Mouse (Mus musculus): ENCODE measurements around the gene Bcl10. TPM values are rescaled to one million over a fixed set of nuclear protein-coding genes. Genes with fewer than 3 reads are reported as not detected.

Gene Bcl10
- polyA plus RNA-seq, 1 experiment from 2014 or later: 42.4 TPM

DNA sequence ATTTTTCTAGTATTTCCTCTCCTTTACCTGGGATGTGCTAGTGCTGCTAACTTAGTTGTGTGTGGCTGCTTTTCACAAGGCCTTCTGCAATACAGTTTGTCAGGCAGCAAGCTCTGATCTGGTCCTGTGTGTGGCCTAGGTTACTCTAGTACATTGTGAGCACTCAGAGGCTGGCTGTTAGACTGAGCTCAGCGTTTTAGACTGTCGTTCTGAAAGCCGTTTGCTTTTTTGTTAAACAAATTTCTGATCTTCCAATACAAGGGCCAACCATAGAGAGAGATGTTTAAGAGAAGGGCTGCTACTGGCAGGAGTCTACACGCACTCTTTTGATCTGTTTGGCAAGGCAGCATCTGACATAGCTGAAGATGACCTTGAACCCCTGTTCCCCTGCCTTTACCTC, 17.4 kb downstream of the Bcl10 start:
- ATAC-seq (replicated peaks): no peak
- H3K4me2 ChIP-seq (replicated peaks): no peak overlapping the region

DNA sequence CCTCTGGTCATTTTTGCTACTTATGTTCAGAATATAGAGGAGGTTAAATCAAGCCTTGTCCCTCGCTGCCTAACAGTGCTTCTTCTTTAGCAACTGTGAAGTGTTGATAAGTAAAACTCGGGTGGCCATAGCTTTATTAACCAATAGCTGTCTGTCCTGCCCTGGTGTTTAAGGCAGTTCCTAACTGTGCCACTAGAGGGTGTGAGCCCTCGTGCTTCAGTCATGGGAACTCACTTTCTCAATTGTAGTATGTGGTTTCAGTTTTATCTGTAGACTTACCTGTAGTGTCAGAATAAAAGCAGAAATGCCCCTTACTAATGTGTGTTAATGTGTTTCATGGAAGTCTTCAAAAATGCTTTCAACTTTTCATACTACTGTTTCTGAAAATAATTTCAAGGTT, 19.4 kb downstream of the Bcl10 start:
- H3K9me3 ChIP-seq: no peaks in the 10 kb centered on the region
- WGBS: 13% methylated on average over 3 of the region's 3 CpGs
- no peak overlapping the region for H3K27ac ChIP-seq (replicated peaks)
- H3K4me1 ChIP-seq: peaks cover 32% of the 10 kb centered on the region
- peaks cover 33% of the 10 kb centered on the region for H3K36me3 ChIP-seq
- no peak overlapping the region for H3K9ac ChIP-seq (replicated peaks)
- ATAC-seq (replicated peaks): no peak
- H3K4me2 ChIP-seq (replicated peaks): no peak overlapping the region
- no peak overlapping the region for H3K4me3 ChIP-seq
- no peaks in the 10 kb centered on the region for H3K27me3 ChIP-seq

More for the DNA sequence above, 17.4 kb downstream of the Bcl10 start:
- WGBS: 77% methylated on average over 4 of the region's 4 CpGs
- peaks cover 24% of the 10 kb centered on the region for H3K36me3 ChIP-seq
- H3K27me3 ChIP-seq: no peaks in the 10 kb centered on the region
- H3K4me1 ChIP-seq: peaks cover 32% of the 10 kb centered on the region
- H3K9me3 ChIP-seq: no peaks in the 10 kb centered on the region
- H3K4me3 ChIP-seq: no peak overlapping the region
- no peak overlapping the region for H3K27ac ChIP-seq (replicated peaks)
- 0 out of 2 replicates have a peak overlapping the region, but pooled peaks have one; percentile 7 for H3K9ac ChIP-seq (replicated peaks)

- Histone ChIP-seq H3K9me3 (no peaks in the 10 kb centered on the region), H3K36me3 (peaks cover 33% of the 10 kb centered on the region), H3K4me3 (no peak overlapping the region), H3K27me3 (peaks cover 4% of the 10 kb centered on the region; the same call in 1 of the 2 replicates), H3K4me2 (replicated peaks) (no peak overlapping the region), H3K4me1 (peaks cover 20% of the 10 kb centered on the region), H3K27ac (replicated peaks) (no peak overlapping the region), H3K9ac (replicated peaks) (no peak overlapping the region)
- no peak for ATAC-seq (replicated peaks)
- WGBS: 84% methylated on average over 7 of the region's 7 CpGs
Measured at GRCm38 (mm10) chr3:145944348-145944747, 21.7 kb downstream of the Bcl10 start.

DNA sequence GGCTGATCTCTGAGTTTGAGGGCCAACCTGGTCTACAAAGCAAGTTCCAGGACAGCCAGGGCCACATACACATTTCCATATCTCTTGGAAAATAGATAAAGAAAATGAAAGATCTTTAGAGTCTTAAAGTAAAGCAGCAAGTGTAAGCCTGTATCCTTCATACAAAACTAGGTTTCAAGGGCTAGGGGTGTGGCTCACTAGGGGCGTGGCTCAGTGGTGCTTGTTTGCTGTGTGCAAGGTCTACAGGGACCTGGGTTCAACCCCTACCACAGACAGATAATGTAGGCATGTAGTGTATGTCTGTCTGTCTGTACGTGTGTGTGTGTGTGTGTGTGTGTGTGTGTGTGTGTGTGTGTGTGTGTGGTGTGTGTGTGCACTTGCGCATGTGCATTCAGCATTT, 23.3 kb downstream of the Bcl10 start:
- Histone ChIP-seq H3K4me2 (replicated peaks) (no peak overlapping the region), H3K36me3 (peaks cover 28% of the 10 kb centered on the region), H3K9ac (replicated peaks) (no peak overlapping the region), H3K9me3 (no peaks in the 10 kb centered on the region), H3K27ac (replicated peaks) (no peak overlapping the region), H3K4me3 (no peak overlapping the region), H3K27me3 (peaks cover 4% of the 10 kb centered on the region; the same call in 1 of the 2 replicates), H3K4me1 (peaks cover 16% of the 10 kb centered on the region)
- no peak for ATAC-seq (replicated peaks)
- 92% methylated on average over 3 of the region's 3 CpGs for WGBS

GRCm38 (mm10) chr3:145946654-145947053, 24.1 kb downstream of the Bcl10 start:
- no peak overlapping the region for H3K9ac ChIP-seq (replicated peaks)
- no peak overlapping the region for H3K4me3 ChIP-seq
- no peak for ATAC-seq (replicated peaks)
- H3K9me3 ChIP-seq: no peaks in the 10 kb centered on the region
- no peak overlapping the region for H3K4me2 ChIP-seq (replicated peaks)
- WGBS: 65% methylated on average over 2 of the region's 2 CpGs
- peaks cover 4% of the 10 kb centered on the region; the same call in 1 of the 2 replicates for H3K27me3 ChIP-seq
- H3K36me3 ChIP-seq: peaks cover 23% of the 10 kb centered on the region
- H3K4me1 ChIP-seq: peaks cover 13% of the 10 kb centered on the region
- H3K27ac ChIP-seq (replicated peaks): no peak overlapping the region

DNA sequence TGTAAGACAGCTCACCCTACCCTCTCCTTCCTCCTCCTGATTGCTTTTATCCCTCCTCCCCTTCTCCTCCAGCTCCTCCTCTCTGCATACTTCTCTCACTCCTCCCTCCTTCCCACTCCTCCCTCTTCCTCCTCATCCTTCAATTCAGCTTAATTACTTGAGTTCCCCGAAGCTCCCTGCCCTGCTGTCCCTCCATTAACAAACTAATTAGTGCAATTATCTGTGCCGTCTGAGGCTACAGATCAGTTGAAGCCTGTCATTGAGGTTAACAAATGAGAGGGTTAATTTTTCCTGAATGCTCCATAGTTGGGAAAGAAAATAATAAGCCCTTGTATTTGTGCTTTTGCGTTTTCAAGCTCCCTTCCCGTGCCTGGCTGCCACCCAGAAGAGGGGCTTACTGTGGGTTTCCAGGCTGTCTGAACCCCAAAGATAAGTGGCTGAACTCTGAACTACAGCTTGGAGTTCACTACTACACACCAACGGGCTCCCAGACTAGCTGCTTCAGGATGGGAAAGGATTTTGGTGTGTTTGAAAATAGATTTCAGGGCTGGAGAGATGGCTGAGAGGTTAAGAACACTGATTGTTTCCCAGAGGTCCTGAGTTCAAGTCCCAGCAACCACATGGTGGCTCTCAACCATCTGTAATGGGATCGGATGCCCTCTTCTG, 25.1 kb downstream of the Bcl10 start:
- WGBS: 17% methylated on average over 6 of the region's 6 CpGs
- Histone ChIP-seq H3K4me2 (replicated peaks) (no peak overlapping the region), H3K27ac (replicated peaks) (no peak overlapping the region), H3K9ac (replicated peaks) (no peak overlapping the region), H3K9me3 (no peaks in the 10 kb centered on the region), H3K4me3 (no peak overlapping the region), H3K27me3 (peaks cover 4% of the 10 kb centered on the region; the same call in 1 of the 2 replicates), H3K36me3 (peaks cover 22% of the 10 kb centered on the region), H3K4me1 (peaks cover 10% of the 10 kb centered on the region)
- peak; percentile 74 for ATAC-seq (replicated peaks)

DNA sequence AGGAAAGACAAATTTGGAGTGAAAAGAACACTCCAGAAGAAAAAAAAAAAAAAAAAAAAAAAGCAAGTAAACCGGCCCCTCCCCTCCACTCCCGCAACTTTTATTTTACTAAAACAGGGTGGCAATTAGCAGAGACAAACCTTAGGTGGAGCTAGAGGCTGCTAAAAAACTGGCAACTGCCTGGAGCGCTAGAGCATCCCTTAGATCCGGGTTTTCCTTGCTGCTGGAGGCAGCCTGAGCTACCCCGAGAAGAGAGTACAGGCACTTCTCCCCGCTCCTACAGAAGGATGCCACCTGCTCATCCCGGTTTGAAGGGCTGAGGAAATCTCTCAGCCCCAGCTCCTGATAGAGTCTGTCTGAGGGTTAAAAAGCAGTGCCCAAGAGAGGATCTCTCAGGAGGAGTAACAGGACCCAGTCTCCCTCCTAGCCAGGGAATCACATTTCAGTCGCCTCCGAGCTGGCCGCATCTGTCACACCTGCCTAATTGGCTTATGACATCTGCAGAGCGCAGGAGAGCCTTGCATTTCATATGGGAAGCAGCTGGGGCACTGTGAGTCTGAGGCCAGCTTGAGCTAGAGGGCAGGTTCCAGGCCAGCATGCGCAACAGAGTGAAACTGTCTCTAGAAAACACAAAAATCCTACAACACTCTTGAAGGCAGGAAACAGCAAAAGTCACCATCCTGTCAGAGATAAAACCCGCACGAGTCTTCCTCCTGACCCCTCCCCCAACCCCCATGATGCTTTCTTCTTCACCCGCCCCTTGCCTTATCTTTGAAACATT, 27.6 kb downstream of the Bcl10 start:
- Histone ChIP-seq H3K4me1 (peaks cover 10% of the 10 kb centered on the region), H3K4me3 (peak overlapping the region; percentile 15; the same call in 1 of the 2 replicates), H3K9ac (replicated peaks) (0 out of 2 replicates have a peak overlapping the region, but pooled peaks have one; percentile 13), H3K4me2 (replicated peaks) (peak overlapping the region; percentile 38), H3K36me3 (0 out of 2 replicates have a peak, but pooled peaks cover 7% of the 10 kb centered on the region), H3K27ac (replicated peaks) (no peak overlapping the region), H3K27me3 (peaks cover 4% of the 10 kb centered on the region; the same call in 1 of the 2 replicates), H3K9me3 (no peaks in the 10 kb centered on the region)
- peak; percentile 86 for ATAC-seq (replicated peaks)
- whole genome bisulfite sequencing: 6% methylated on average over 15 of the region's 15 CpGs

GRCm38 (mm10) chr3:145950815-145951130, 28.2 kb downstream of the Bcl10 start:
- Histone ChIP-seq H3K4me2 (replicated peaks) (peak overlapping the region; percentile 38; the same call in 1 of the 2 replicates), H3K9ac (replicated peaks) (no peak overlapping the region), H3K27me3 (peaks cover 4% of the 10 kb centered on the region; the same call in 1 of the 2 replicates), H3K4me1 (peaks cover 10% of the 10 kb centered on the region), H3K9me3 (no peaks in the 10 kb centered on the region), H3K27ac (replicated peaks) (no peak overlapping the region), H3K36me3 (0 out of 2 replicates have a peak, but pooled peaks cover 1% of the 10 kb centered on the region), H3K4me3 (no peak overlapping the region)
- 38% methylated on average over 5 of the region's 5 CpGs for WGBS
- ATAC-seq (replicated peaks): no peak

DNA sequence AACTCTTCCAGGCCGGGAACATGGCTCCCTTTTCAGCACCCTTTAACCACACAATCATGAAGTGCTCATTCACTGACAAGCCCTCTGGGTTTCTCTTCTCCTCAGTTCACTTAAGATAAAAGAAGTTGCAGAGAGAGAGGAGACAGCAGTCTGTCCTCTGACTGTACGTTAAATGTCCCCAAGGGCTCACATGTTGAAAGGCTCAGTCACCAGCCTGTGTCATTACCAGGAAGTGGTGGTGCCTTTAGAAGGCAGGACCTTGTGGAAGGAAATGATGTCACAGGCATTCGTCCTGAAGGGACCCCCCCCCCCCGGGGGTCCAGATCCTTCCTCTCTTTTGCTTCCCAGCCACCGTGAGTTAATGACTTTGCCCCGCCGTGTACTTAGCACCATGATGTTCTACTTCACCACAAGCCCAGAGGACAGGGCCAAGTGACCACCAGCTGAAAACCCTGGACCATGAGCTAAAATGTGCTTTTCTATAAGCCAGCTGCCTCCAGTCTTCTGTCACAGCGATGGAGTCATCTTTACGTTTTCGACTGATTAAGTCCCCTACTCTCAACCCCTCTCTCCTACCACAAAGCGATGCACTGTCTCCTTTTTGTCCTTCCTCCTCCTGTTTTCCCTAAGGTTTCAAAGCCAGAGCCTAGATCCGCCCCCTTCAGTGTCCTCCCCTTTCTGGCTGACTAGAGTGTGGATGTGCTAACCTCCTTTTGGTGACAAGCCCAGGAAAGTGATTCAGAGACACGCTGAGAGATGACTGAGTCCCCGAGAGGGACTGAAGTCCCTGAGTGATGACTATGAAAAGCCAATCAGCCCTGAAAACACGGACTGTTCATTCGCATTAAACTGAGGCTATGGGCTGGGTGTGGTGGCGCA, 28.9 kb downstream of the Bcl10 start:
- Histone ChIP-seq H3K36me3 (no peaks in the 10 kb centered on the region), H3K27ac (replicated peaks) (no peak overlapping the region), H3K27me3 (peaks cover 4% of the 10 kb centered on the region; the same call in 1 of the 2 replicates), H3K9ac (replicated peaks) (no peak overlapping the region), H3K4me1 (peaks cover 10% of the 10 kb centered on the region), H3K9me3 (no peaks in the 10 kb centered on the region), H3K4me2 (replicated peaks) (no peak overlapping the region), H3K4me3 (no peak overlapping the region)
- no peak for ATAC-seq (replicated peaks)
- 70% methylated on average over 17 of the region's 17 CpGs for WGBS

- peaks cover 4% of the 10 kb centered on the region; the same call in 1 of the 2 replicates for H3K27me3 ChIP-seq
- no peak overlapping the region for H3K9ac ChIP-seq (replicated peaks)
- no peak for ATAC-seq (replicated peaks)
- H3K36me3 ChIP-seq: no peaks in the 10 kb centered on the region
- no peaks in the 10 kb centered on the region for H3K9me3 ChIP-seq
- WGBS: 93% methylated on average over 7 of the region's 7 CpGs
- no peak overlapping the region for H3K4me3 ChIP-seq
- peaks cover 6% of the 10 kb centered on the region for H3K4me1 ChIP-seq
- no peak overlapping the region for H3K27ac ChIP-seq (replicated peaks)
- no peak overlapping the region for H3K4me2 ChIP-seq (replicated peaks)
Measured at GRCm38 (mm10) chr3:145952945-145953344, 30.3 kb downstream of the Bcl10 start.

GRCm38 (mm10) chr3:145953411-145953810, 30.8 kb downstream of the Bcl10 start:
- H3K9ac ChIP-seq (replicated peaks): no peak overlapping the region
- WGBS: 89% methylated on average over 2 of the region's 2 CpGs
- no peaks in the 10 kb centered on the region for H3K36me3 ChIP-seq
- no peak overlapping the region for H3K4me3 ChIP-seq
- H3K4me1 ChIP-seq: peaks cover 6% of the 10 kb centered on the region
- H3K4me2 ChIP-seq (replicated peaks): no peak overlapping the region
- ATAC-seq (replicated peaks): no peak
- H3K9me3 ChIP-seq: no peaks in the 10 kb centered on the region
- H3K27ac ChIP-seq (replicated peaks): no peak overlapping the region
- peaks cover 2% of the 10 kb centered on the region; the same call in 1 of the 2 replicates for H3K27me3 ChIP-seq

Measured in forebrain, embryonic 15.5 days (tissue).